Mouse (Mus musculus) CH12.LX (cell line): ENCODE data around the gene Tmem30b. TPM values are rescaled to one million over a fixed set of nuclear protein-coding genes. Genes with fewer than 3 reads are reported as not detected.
A peak's percentile ranks its signal among the peaks of the same experiment; 100 is the strongest.

ENCODE experiments used
- DNase-seq: peaks from one replicate; pipeline ENCODE4 v3.0.0-alpha.2; 2013; ENCODE audit errors: extremely low read depth
- H3K27ac ChIP-seq: 2 replicates; pipeline ENCODE4 v1.5.1; 2012; ENCODE audit warnings: low read depth, mild to moderate bottlenecking, control low read depth, moderate library complexity; ENCODE audit not compliant: insufficient read depth
- H3K27me3 ChIP-seq: replicated peaks from 2 replicates; pipeline ENCODE3; 2012; ENCODE audit warnings: inconsistent platforms
- H3K36me3 ChIP-seq, 2 experiments: replicated peaks in 1 of 2; 2 replicates each; pipeline versions ENCODE3 to v1.6.1; 2012; ENCODE audit warnings: inconsistent platforms in 1 of 2, low read length in 1 of 2, mild to moderate bottlenecking in 1 of 2, mixed read lengths in 1 of 2, moderate library complexity in 1 of 2; ENCODE audit not compliant: control insufficient read depth in 1 of 2, insufficient read depth in 1 of 2
- H3K4me1 ChIP-seq, 2 experiments: 2 replicates each; pipeline ENCODE4 v1.6.1; 2012; ENCODE audit warnings: inconsistent platforms in 1 of 2, moderate library complexity in 1 of 2; ENCODE audit not compliant: insufficient read depth in 2 of 2, control insufficient read depth in 1 of 2
- H3K4me2 ChIP-seq: 2 replicates; pipeline ENCODE4 v1.6.1; 2012; ENCODE audit warnings: low read depth, mild to moderate bottlenecking, control low read depth; ENCODE audit not compliant: poor library complexity, insufficient read depth, severe bottlenecking
- H3K4me3 ChIP-seq, 3 experiments: fragments of 150-350 bp in 1 of 3; sonication (generic) in 1 of 3; replicated peaks in 1 of 3; 2 replicates each; pipeline versions ENCODE3 to v1.5.1; 2011 to 2012; ENCODE audit warnings: low read depth in 2 of 3, low read length in 2 of 3, mild to moderate bottlenecking in 2 of 3, moderate library complexity in 2 of 3, control low read depth in 1 of 3, improper control_type of control experiment in 1 of 3, inconsistent platforms in 1 of 3, mixed read lengths in 1 of 3; ENCODE audit not compliant: poor library complexity in 1 of 3
- H3K79me2 ChIP-seq: replicated peaks from 2 replicates; pipeline ENCODE4 v1.6.1; 2012; ENCODE audit warnings: mild to moderate bottlenecking, moderate library complexity; ENCODE audit not compliant: control insufficient read depth, poor library complexity, insufficient read depth, severe bottlenecking; ENCODE audit errors: extremely low read depth
- H3K9ac ChIP-seq: 2 replicates; pipeline ENCODE4 v1.6.1; 2012; ENCODE audit warnings: low read depth, mild to moderate bottlenecking, control low read depth, moderate library complexity; ENCODE audit not compliant: insufficient read depth
- H3K9me3 ChIP-seq: replicated peaks from 2 replicates; pipeline ENCODE3; 2012; ENCODE audit warnings: low read length, inconsistent platforms, mixed read lengths
- CHD2 ChIP-seq: IDR thresholded peaks from 2 replicates; pipeline ENCODE4 v1.6.1; 2011; ENCODE audit warnings: low read length, improper control_type of control experiment
- CTCF ChIP-seq, 2 experiments: IDR thresholded peaks in 1 of 2; conservative IDR thresholded peaks in 1 of 2; 2 replicates each; pipeline ENCODE4 v1.5.1; 2011 to 2012; ENCODE audit warnings: low read depth in 2 of 2, low read length in 2 of 2, improper control_type of control experiment in 1 of 2, inconsistent platforms in 1 of 2, mild to moderate bottlenecking in 1 of 2, moderate library complexity in 1 of 2
- ELF1 ChIP-seq: IDR thresholded peaks from 2 replicates; pipeline ENCODE4 v1.6.1; 2014; ENCODE audit warnings: low read depth, mild to moderate bottlenecking, inconsistent platforms, low read length, improper control_type of control experiment
- GABPA ChIP-seq: IDR thresholded peaks from 2 replicates; pipeline ENCODE4 v1.6.1; 2012; ENCODE audit warnings: low read depth, low read length, improper control_type of control experiment, inconsistent platforms; ENCODE audit not compliant: insufficient replicate concordance
- HCFC1 ChIP-seq: IDR thresholded peaks from 2 replicates; pipeline ENCODE4 v1.6.1; 2012; ENCODE audit warnings: low read depth, mild to moderate bottlenecking, inconsistent platforms, low read length, improper control_type of control experiment
- IRF4 ChIP-seq: IDR thresholded peaks from 2 replicates; pipeline ENCODE4 v1.6.1; 2014; ENCODE audit warnings: low read depth, mild to moderate bottlenecking, inconsistent platforms, low read length, improper control_type of control experiment
- JUN ChIP-seq: IDR thresholded peaks from 2 replicates; pipeline ENCODE4 v1.6.1; 2011; ENCODE audit warnings: low read depth, mild to moderate bottlenecking, low read length, improper control_type of control experiment, moderate library complexity; ENCODE audit not compliant: insufficient read depth
- JUND ChIP-seq: conservative IDR thresholded peaks from 2 replicates; pipeline ENCODE4 v1.6.1; 2011; ENCODE audit warnings: low read depth, low read length, improper control_type of control experiment
- MAFK ChIP-seq: IDR thresholded peaks from 2 replicates; pipeline ENCODE4 v1.6.1; 2011; ENCODE audit warnings: low read length, improper control_type of control experiment; ENCODE audit not compliant: insufficient replicate concordance
- MAX ChIP-seq: IDR thresholded peaks from 2 replicates; pipeline ENCODE4 v1.6.1; 2011; ENCODE audit warnings: low read length, improper control_type of control experiment
- MXI1 ChIP-seq: IDR thresholded peaks from 2 replicates; pipeline ENCODE4 v1.6.1; 2011; ENCODE audit warnings: mild to moderate bottlenecking, low read depth, low read length, improper control_type of control experiment
- MYC ChIP-seq: IDR thresholded peaks from 2 replicates; pipeline ENCODE4 v1.6.1; 2011; ENCODE audit warnings: low read depth, mild to moderate bottlenecking, improper control_type of control experiment, low read length
- NELFE ChIP-seq: IDR thresholded peaks from 2 replicates; pipeline ENCODE4 v1.6.1; 2011; ENCODE audit warnings: low read depth, low read length, improper control_type of control experiment
- NRF1 ChIP-seq: IDR thresholded peaks from 2 replicates; pipeline ENCODE4 v1.6.1; 2014; ENCODE audit warnings: low read depth, mild to moderate bottlenecking, inconsistent platforms, low read length, improper control_type of control experiment, moderate library complexity
- PAX5 ChIP-seq: IDR thresholded peaks from 2 replicates; pipeline ENCODE4 v1.6.1; 2012; ENCODE audit warnings: low read length, inconsistent platforms, mixed read lengths
- POLR2A ChIP-seq: IDR thresholded peaks from 2 replicates; pipeline ENCODE4 v1.6.1; 2011; ENCODE audit warnings: low read depth, mild to moderate bottlenecking, improper control_type of control experiment, low read length
- RAD21 ChIP-seq: IDR thresholded peaks from 2 replicates; pipeline ENCODE4 v1.6.1; 2011; ENCODE audit warnings: low read depth, mild to moderate bottlenecking, low read length, improper control_type of control experiment, moderate library complexity
- RCOR1 ChIP-seq: conservative IDR thresholded peaks from 2 replicates; pipeline ENCODE4 v1.6.1; 2012; ENCODE audit warnings: low read depth, mild to moderate bottlenecking, inconsistent platforms, low read length, improper control_type of control experiment
- SIN3A ChIP-seq: IDR thresholded peaks from 2 replicates; pipeline ENCODE4 v1.6.1; 2012; ENCODE audit warnings: low read length, improper control_type of control experiment, inconsistent platforms
- SMC3 ChIP-seq: IDR thresholded peaks from 2 replicates; pipeline ENCODE4 v1.6.1; 2011; ENCODE audit warnings: low read depth, low read length, improper control_type of control experiment
- ZC3H11A ChIP-seq: IDR thresholded peaks from 2 replicates; pipeline ENCODE4 v1.6.1; 2012; ENCODE audit warnings: low read depth, mild to moderate bottlenecking, inconsistent platforms, low read length, improper control_type of control experiment
- ZKSCAN1 ChIP-seq: IDR thresholded peaks from 2 replicates; pipeline ENCODE4 v1.6.1; 2012; ENCODE audit warnings: low read depth, inconsistent platforms, low read length, improper control_type of control experiment, borderline replicate concordance
- ZMIZ1 ChIP-seq: IDR thresholded peaks from 2 replicates; pipeline ENCODE4 v1.6.1; 2012; ENCODE audit warnings: low read depth, mild to moderate bottlenecking, inconsistent platforms, low read length, improper control_type of control experiment
- ZNF384 ChIP-seq: IDR thresholded peaks from 2 replicates; pipeline ENCODE4 v1.6.1; 2012; ENCODE audit warnings: low read depth, low read length, improper control_type of control experiment, inconsistent platforms
- dilution Hi-C: fragments of 300-500 bp; cut with MboI; formaldehyde crosslinking; loops from 2 replicates; pipeline ENCODE4 v1.14.3; 2020; ENCODE audit warnings: low sequenced_read_pairs; ENCODE audit not compliant: extremely low pct_unique_long_range_greater_than_20kb, extremely low pct_ligation_motif_present
- in situ Hi-C: fragments of 300-500 bp; cut with MboI; formaldehyde crosslinking; loops from 3 replicates; pipeline ENCODE4 v1.14.3; 2019; ENCODE audit warnings: low sequenced_read_pairs, low pct_ligation_motif_present, low pct_unique_long_range_greater_than_20kb, mixed read lengths
- polyA plus RNA-seq: library from polyadenylated mRNA; unstranded; fragments of >175 nt; gene quantifications from 2 replicates; pipeline ENCODE4 v1.2.1, GENCODE M21; 2012; ENCODE audit warnings: low read depth; ENCODE audit not compliant: insufficient read length
- total RNA-seq, 2 experiments: library from RNA; depleted of rRNA; stranded (reverse); fragments of 300-350 nt in 1 of 2; fragments of >200 nt in 1 of 2; gene quantifications; 2 replicates each; pipeline ENCODE4 v1.2.3; 2012 to 2014

Gene Tmem30b
- total and polyA plus RNA-seq, 3 experiments, result not detected

DNA sequence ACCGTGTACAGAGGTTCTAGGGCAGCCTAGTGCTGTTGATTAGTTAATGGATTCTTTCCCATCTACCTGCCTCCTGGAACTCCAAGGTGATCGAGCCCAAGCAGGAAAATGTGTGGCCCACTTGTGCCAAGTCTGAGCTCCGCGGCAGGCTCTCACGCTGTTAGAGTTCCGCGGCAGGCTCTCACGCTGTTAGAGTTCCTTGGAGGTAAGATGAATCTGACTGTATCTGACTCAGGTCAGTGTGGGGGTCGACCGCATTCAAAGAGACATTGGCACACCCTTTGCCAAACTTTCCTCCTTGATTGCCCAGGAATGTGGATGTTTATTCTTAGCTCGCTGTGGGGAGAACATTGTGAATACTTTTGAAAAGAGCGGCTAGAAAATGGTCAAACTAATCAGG, 28.4 kb downstream of the Tmem30b start:
- H3K36me3 ChIP-seq, result no peaks in the 10 kb centered on the region
- H3K4me2 ChIP-seq, result peak overlapping the region; percentile 16; the same call in 1 of the 2 replicates
- H3K4me3 ChIP-seq, result no peak overlapping the region
- dilution Hi-C loops (no loop called here), in situ Hi-C loops (loop anchor here (5.0 to 25.0 kb wide), 2 partner anchors 490 to 680 kb away; no protein-coding TSS in a partner anchor)
- no peak for DNase-seq
- peaks cover 0 to 6% of the 10 kb centered on the region in 2 experiments; a peak in 2 of 4 replicates for H3K4me1 ChIP-seq
- no peak overlapping the region for H3K9ac ChIP-seq
- no peaks in the 10 kb centered on the region for H3K27me3 ChIP-seq
- no peaks in the 10 kb centered on the region for H3K79me2 ChIP-seq
- no peak overlapping the region for H3K27ac ChIP-seq
- TF ChIP-seq ELF1 (no peak), NELFE (no peak), POLR2A (no peak), NRF1 (no peak), MXI1 (no peak), JUN (no peak), SMC3 (no peak), ZC3H11A (no peak), RAD21 (no peak), CTCF (conservative IDR thresholded peaks at IDR 0.05 in 1 of 2, IDR thresholded peaks at IDR 0.05 in 1 of 2; ENCODE audit: low read depth in 2 of 2, low read length in 2 of 2) (no peak), MAX (no peak), CHD2 (no peak), MYC (no peak), ZKSCAN1 (no peak), PAX5 (no peak)
- TF ChIP-seq, all 38 proteins: peak for 0
- no peaks in the 10 kb centered on the region for H3K9me3 ChIP-seq

DNA sequence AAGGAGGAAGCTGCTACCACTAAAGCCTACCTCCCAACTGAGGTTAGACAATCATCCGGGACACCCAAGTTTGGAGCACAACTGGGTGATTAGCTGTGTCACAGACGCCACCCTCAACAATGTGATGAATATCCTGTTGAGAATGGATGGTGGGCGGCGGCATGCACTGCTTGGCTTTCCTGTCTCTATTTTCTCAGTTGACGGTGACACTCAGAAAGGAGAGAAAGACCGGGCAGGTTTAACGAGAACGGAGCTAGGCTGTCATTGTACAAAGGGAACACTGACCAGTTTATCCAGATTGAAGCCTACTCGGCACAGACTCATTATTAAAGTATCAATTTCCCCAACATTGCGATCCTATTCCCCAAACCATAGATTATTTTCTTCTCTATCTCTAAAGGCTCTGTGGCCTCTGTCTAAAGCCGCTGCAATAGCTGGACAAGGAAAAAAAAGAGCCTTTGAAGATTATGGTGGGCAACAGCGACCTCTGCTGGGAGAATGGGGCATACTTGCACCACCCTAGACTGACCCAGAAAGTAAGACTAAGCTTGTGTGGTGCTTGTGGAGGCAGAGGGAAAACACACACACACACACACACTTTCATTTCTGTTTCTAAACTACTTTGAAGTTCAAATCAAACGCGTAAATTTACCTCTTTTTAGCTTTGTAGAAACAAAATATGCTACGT, 29.0 kb downstream of the Tmem30b start:
- dilution Hi-C loops (no loop called here), in situ Hi-C loops (loop anchor here (5.0 to 25.0 kb wide), 2 partner anchors 490 to 680 kb away; no protein-coding TSS in a partner anchor)
- no peaks in the 10 kb centered on the region for H3K79me2 ChIP-seq
- no peaks in the 10 kb centered on the region for H3K9me3 ChIP-seq
- peaks cover 0 to 6% of the 10 kb centered on the region in 2 experiments; a peak in 2 of 4 replicates for H3K4me1 ChIP-seq
- no peak overlapping the region for H3K27ac ChIP-seq
- H3K36me3 ChIP-seq, result no peaks in the 10 kb centered on the region
- H3K4me3 ChIP-seq, result no peak overlapping the region
- H3K27me3 ChIP-seq, result no peaks in the 10 kb centered on the region
- peak overlapping the region; percentile 16; the same call in 1 of the 2 replicates for H3K4me2 ChIP-seq
- TF ChIP-seq ZNF384, result peak; percentile 94
- peak; percentile 94 for TF ChIP-seq RAD21
- TF ChIP-seq CTCF (conservative IDR thresholded peaks at IDR 0.05 in 1 of 2, IDR thresholded peaks at IDR 0.05 in 1 of 2; ENCODE audit: low read depth in 2 of 2, low read length in 2 of 2), result peak; percentile 83 to 91
- TF ChIP-seq IRF4, result peak; percentile 48; the same call in 1 of the 2 replicates
- no peak for TF ChIP-seq MXI1
- TF ChIP-seq GABPA, result no peak
- TF ChIP-seq SIN3A, result no peak
- TF ChIP-seq NRF1, result no peak
- TF ChIP-seq ZC3H11A, result peak; percentile 70
- TF ChIP-seq NELFE, result no peak
- TF ChIP-seq ZMIZ1, result no peak
- TF ChIP-seq SMC3, result peak; percentile 84
- TF ChIP-seq JUND, result no peak
- no peak for TF ChIP-seq RCOR1
- no peak for TF ChIP-seq HCFC1
- TF ChIP-seq MAFK, result no peak
- TF ChIP-seq, all 38 proteins: peak for 6
- no peak overlapping the region for H3K9ac ChIP-seq
- peak; percentile 71 for DNase-seq
